Mouse (Mus musculus) embryonic facial prominence, embryonic 14.5 days (tissue): ENCODE results near the gene Lsm11. TPM values are rescaled to one million over a fixed set of nuclear protein-coding genes. Genes with fewer than 3 reads are reported as not detected.
A peak's percentile ranks its signal among the peaks of the same experiment; 100 is the strongest.

Experiments
- ATAC-seq: fragments of 200-750 bp; cut with Nextera tagmentation; 2 replicates; pipeline ENCODE4 v1.8.0; 2017; ENCODE audit warnings: low read depth, moderate number of reproducible peaks, moderate TSS enrichment
- DNase-seq: peaks from one replicate; pipeline ENCODE4 v3.0.0-alpha.2; 2015; ENCODE audit warnings: low spot score
- H3K27ac ChIP-seq: fragments of 300-500 bp; sonication (generic); replicated peaks from 2 replicates; pipeline ENCODE4 v1.5.1; 2014; ENCODE audit warnings: low read depth, mild to moderate bottlenecking, low read length, moderate library complexity
- H3K27me3 ChIP-seq: fragments of 300-500 bp; sonication (generic); replicated peaks from 2 replicates; pipeline ENCODE4 v1.6.1; 2014; ENCODE audit warnings: low read length; ENCODE audit not compliant: control insufficient read depth, insufficient read depth
- H3K36me3 ChIP-seq: fragments of 300-500 bp; sonication (generic); 2 replicates; pipeline ENCODE4 v1.6.1; 2014; ENCODE audit warnings: low read length, mixed read lengths; ENCODE audit not compliant: control insufficient read depth, insufficient read depth
- H3K4me1 ChIP-seq: fragments of 300-500 bp; sonication (generic); 2 replicates; pipeline ENCODE4 v1.6.1; 2014; ENCODE audit warnings: antibody characterized with exemption, low read length; ENCODE audit not compliant: control insufficient read depth, insufficient read depth
- H3K4me2 ChIP-seq: fragments of 300-500 bp; sonication (generic); 2 replicates; pipeline ENCODE4 v1.6.1; 2014; ENCODE audit warnings: low read depth, mild to moderate bottlenecking, low read length, moderate library complexity, mixed read lengths
- H3K4me3 ChIP-seq: fragments of 300-500 bp; sonication (generic); 2 replicates; pipeline ENCODE4 v1.5.1; 2014; ENCODE audit warnings: low read depth, mild to moderate bottlenecking, low read length
- H3K9ac ChIP-seq: fragments of 300-500 bp; sonication (generic); 2 replicates; pipeline ENCODE4 v1.6.1; 2014; ENCODE audit warnings: low read depth, mild to moderate bottlenecking, low read length, moderate library complexity, mixed read lengths
- H3K9me3 ChIP-seq: fragments of 300-500 bp; sonication (generic); 2 replicates; pipeline ENCODE4 v1.6.1; 2016; ENCODE audit warnings: low read length; ENCODE audit not compliant: control insufficient read depth
- WGBS: fragments of 180-500 bp; shearing (Covaris S2); extraction: QIAGEN DNeasy Blood & Tissue Kit; methylation state at CpG from one replicate; pipeline ENCODE4 v1.1.7; 2014; 5-methylcytosine and 5-hydroxymethylcytosine counted together
- polyA plus RNA-seq: library from polyadenylated mRNA; unstranded; fragments of >200 nt; fragmentation: Nextera tagmentation; extraction: Ambion mirVana; gene quantifications from 2 replicates; pipeline ENCODE4 v1.2.1, GENCODE M21; 2014

The Lsm11 gene
- polyA plus RNA-seq, 1 experiment from 2014 or later, result 8.3 TPM

DNA sequence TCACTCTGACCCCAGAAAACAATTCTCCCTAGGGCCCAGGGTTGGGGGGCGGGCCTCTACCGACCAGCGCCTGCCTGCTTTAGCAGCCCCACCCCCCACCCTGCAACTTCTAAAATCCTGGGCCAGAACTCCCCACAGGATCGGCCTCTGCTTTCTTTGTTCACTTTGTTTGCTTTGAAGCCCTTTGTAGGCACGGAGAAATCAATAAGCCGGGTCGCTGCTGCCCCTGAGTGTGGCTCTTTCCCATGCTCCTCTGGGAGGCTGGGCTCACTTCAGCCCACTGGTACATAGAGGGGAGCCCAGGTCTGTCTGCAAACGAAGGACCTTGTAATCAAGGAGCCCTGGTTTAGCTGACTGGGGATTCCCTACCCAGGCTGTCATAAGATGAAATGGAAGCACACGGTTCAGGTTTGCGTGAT is 23.2 kb downstream of the Lsm11 start:
- H3K4me1 ChIP-seq, result 0 out of 2 replicates have a peak, but pooled peaks cover 4% of the 10 kb centered on the region
- H3K9me3 ChIP-seq, result no peaks in the 10 kb centered on the region
- peak overlapping the region; percentile 30 for H3K9ac ChIP-seq
- H3K4me3 ChIP-seq, result no peak overlapping the region
- H3K36me3 ChIP-seq, result no peaks in the 10 kb centered on the region
- 0 out of 2 replicates have a peak overlapping the region, but pooled peaks have one; percentile 23 for H3K4me2 ChIP-seq
- no peaks in the 10 kb centered on the region for H3K27me3 ChIP-seq
- WGBS, result 13% methylated on average over 10 of the region's 10 CpGs
- ATAC-seq, result no peak
- no peak overlapping the region for H3K27ac ChIP-seq
- DNase-seq, result no peak

DNA sequence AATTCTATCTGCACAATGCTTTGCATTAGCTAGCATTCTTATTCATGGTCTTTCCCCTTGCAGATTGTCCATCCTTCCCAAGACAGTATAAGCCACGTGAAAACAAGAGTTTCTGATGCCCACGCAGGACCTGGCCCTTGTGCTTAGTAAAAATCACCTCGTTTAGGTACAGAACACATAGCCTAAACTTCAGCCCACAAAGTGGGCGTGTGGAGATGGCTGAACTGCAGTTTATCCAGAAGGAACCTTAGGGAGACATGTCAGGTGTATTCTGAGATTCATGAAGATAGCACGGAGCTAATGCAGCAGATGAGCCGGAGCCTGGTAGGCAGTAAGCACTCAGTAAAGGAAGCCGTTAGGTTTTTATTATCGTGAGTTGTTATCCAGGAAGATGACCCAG is 23.7 kb downstream of the Lsm11 start:
- DNase-seq, result no peak
- Histone ChIP-seq H3K36me3 (no peaks in the 10 kb centered on the region), H3K4me1 (0 out of 2 replicates have a peak, but pooled peaks cover 4% of the 10 kb centered on the region), H3K9ac (peak overlapping the region; percentile 30; the same call in 1 of the 2 replicates), H3K27ac (no peak overlapping the region), H3K27me3 (no peaks in the 10 kb centered on the region), H3K4me3 (no peak overlapping the region), H3K9me3 (no peaks in the 10 kb centered on the region), H3K4me2 (0 out of 2 replicates have a peak overlapping the region, but pooled peaks have one; percentile 23)
- ATAC-seq, result no peak
- WGBS, result 58% methylated on average over 8 of the region's 8 CpGs

DNA sequence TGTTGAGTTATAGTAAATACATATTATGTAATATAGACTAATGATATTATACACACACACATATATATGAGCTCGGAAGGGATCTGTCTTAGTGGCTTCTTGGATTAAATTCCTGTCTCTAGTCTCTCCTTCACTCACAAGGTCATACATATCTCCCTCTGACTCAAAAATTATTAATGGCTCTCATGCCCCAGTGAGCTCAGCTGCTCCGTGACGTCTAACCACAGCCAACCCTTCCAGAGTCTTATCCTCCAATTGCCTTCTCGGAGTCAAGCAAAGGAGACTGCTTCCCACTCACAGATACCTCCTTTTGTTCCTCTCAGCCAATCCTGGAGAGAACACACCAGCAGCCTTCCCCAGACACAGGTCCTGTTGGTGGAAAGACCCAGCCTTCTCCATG is 25.9 kb downstream of the Lsm11 start:
- WGBS, result 81% methylated on average over 4 of the region's 4 CpGs
- DNase-seq, result no peak
- Histone ChIP-seq H3K9ac (no peak overlapping the region), H3K4me2 (no peak overlapping the region), H3K27me3 (no peaks in the 10 kb centered on the region), H3K27ac (no peak overlapping the region), H3K4me3 (no peak overlapping the region), H3K4me1 (0 out of 2 replicates have a peak, but pooled peaks cover 4% of the 10 kb centered on the region), H3K9me3 (no peaks in the 10 kb centered on the region), H3K36me3 (no peaks in the 10 kb centered on the region)
- ATAC-seq, result 0 out of 2 replicates have a peak, but pooled peaks have one; percentile 24

DNA sequence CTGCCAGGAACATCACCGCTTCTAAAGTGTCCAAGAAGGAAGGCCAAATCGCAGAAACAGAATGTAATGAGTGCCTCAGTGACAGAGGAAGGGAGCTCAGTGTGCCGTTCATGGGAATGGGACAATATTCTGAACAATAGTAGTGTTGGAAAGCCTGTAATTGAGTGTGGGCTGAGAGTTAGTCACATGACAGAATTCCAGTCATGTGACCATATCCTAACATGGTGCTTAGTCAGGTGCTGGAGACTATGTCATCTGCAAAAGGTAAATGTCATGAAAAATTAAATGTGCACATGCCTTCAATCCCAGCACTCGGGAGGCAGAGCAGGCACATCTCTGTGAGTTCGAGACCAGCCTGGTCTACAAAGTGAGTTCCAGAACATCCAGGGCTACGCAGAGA is 26.7 kb downstream of the Lsm11 start:
- Histone ChIP-seq H3K9me3 (no peaks in the 10 kb centered on the region), H3K4me3 (no peak overlapping the region), H3K4me2 (no peak overlapping the region), H3K27me3 (no peaks in the 10 kb centered on the region), H3K4me1 (0 out of 2 replicates have a peak, but pooled peaks cover 4% of the 10 kb centered on the region), H3K9ac (no peak overlapping the region), H3K36me3 (no peaks in the 10 kb centered on the region), H3K27ac (no peak overlapping the region)
- no peak for ATAC-seq
- 91% methylated on average over 6 of the region's 6 CpGs for WGBS
- DNase-seq, result no peak

DNA sequence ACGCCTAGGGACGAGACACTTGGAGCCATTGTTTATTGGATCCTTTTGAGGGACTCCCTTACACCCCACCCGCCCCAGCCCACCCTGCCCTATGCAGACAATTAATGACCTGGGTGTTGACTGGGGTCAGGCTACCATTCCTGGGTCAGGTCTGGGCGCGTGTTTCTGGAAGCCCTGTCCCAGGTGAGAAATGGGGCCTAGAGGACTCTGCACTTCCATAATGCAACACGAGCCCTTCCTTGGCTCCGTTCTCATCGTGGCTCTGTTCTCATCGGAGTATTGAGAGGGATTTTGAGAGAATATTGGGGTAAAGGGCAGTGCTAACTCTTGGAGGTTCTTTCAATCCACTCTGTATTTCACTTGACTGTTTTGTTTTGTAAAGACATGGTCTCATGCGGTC is 28.5 kb downstream of the Lsm11 start:
- H3K36me3 ChIP-seq, result peaks cover 13% of the 10 kb centered on the region
- no peak overlapping the region for H3K9ac ChIP-seq
- H3K27ac ChIP-seq, result no peak overlapping the region
- DNase-seq, result no peak
- H3K4me3 ChIP-seq, result no peak overlapping the region
- H3K4me2 ChIP-seq, result no peak overlapping the region
- WGBS, result 85% methylated on average over 10 of the region's 10 CpGs
- ATAC-seq, result no peak
- H3K4me1 ChIP-seq, result no peaks in the 10 kb centered on the region
- no peaks in the 10 kb centered on the region for H3K9me3 ChIP-seq
- H3K27me3 ChIP-seq, result no peaks in the 10 kb centered on the region

DNA sequence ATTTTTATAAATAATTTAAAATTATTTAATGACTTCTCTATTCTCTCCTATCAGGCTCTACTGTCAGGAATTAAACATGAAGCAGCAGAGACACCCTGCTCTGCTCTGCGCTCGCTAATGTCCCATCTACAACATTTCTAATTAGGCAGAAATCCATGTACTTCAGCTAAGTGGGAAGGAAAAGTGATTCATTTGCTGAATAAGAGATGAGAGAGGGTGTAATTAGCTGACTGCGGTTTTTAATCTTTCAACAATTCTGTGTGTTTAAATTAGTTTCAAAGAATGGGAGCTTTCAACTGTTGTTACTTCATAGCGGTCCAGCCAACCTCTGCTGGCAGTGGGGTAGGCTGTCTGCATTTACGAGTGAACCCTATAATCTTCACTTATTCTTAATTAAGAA is 34.0 kb downstream of the Lsm11 start:
- DNase-seq (no peak), ATAC-seq (no peak)
- H3K27me3 ChIP-seq, result no peaks in the 10 kb centered on the region
- no peak overlapping the region for H3K4me3 ChIP-seq
- peaks cover 62% of the 10 kb centered on the region for H3K36me3 ChIP-seq
- H3K9ac ChIP-seq, result no peak overlapping the region
- H3K4me2 ChIP-seq, result no peak overlapping the region
- no peaks in the 10 kb centered on the region for H3K9me3 ChIP-seq
- 92% methylated on average over 5 of the region's 5 CpGs for WGBS
- H3K27ac ChIP-seq, result no peak overlapping the region
- H3K4me1 ChIP-seq, result no peaks in the 10 kb centered on the region

DNA sequence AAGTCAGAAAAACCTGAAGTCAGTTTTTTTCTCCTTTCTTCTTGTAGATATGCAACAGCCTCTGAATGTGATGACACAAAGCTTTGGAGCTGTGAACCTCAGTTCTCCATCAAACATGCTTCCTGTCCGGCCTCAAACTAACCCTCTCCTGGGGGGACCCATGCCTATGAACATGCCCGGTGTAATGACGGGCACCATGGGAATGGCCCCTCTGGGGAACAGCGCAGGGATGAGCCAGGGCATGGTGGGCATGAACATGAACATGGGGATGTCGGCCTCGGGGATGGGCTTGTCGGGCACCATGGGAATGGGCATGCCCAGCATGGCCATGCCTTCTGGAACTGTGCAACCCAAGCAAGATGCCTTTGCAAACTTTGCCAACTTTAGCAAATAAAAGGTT is 35.8 kb downstream of the Lsm11 start:
- no peak overlapping the region for H3K4me2 ChIP-seq
- WGBS, result 97% methylated on average over 7 of the region's 7 CpGs
- no peak for ATAC-seq
- no peaks in the 10 kb centered on the region for H3K4me1 ChIP-seq
- H3K4me3 ChIP-seq, result no peak overlapping the region
- no peak for DNase-seq
- no peaks in the 10 kb centered on the region for H3K27me3 ChIP-seq
- H3K9me3 ChIP-seq, result no peaks in the 10 kb centered on the region
- no peak overlapping the region for H3K9ac ChIP-seq
- H3K36me3 ChIP-seq, result peaks cover 69% of the 10 kb centered on the region
- H3K27ac ChIP-seq, result no peak overlapping the region

DNA sequence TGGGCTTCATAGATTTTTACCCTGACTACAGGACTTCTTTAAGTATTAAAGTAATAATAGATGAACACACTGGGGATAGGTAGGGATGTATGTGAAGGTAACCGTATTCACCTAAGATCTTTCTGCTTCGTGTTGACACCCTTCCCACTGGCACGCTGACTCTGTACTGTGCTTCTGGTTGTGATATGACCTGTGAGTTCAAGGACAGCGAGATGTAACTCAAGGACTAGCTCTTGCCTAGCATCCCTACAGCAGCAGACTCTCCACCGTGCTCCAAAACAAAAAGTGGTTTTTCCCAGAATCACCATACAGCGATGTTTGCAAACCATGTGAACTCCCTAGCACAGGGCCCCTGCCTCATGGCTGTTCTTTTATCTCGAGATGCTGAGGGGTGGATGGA is 36.7 kb downstream of the Lsm11 start:
- Histone ChIP-seq H3K36me3 (peaks cover 77% of the 10 kb centered on the region), H3K27ac (no peak overlapping the region), H3K27me3 (no peaks in the 10 kb centered on the region), H3K9me3 (no peaks in the 10 kb centered on the region), H3K4me1 (no peaks in the 10 kb centered on the region), H3K4me2 (no peak overlapping the region), H3K4me3 (no peak overlapping the region), H3K9ac (no peak overlapping the region)
- WGBS, result 94% methylated on average over 7 of the region's 7 CpGs
- ATAC-seq (no peak), DNase-seq (no peak)

DNA sequence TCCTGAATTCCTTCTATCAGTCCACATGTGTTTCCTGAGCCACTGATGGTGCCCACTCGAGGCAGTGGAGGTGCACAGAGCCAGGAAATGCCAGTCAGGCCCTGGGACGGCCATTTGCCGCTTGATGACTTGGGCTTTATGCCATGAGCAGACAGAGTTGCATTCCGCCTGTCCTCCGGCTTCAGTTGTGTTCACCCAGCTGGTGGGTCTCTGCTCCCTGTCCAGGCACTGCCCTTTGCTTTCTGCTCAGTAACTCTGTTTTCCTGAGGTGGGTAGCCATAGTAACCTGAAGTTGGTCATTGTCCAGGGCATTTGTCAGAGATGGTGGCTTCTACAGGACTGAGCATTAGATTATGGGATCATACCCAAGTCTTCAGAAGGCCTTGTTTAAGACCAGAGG is 37.4 kb downstream of the Lsm11 start:
- H3K36me3 ChIP-seq, result peaks cover 83% of the 10 kb centered on the region
- no peak overlapping the region for H3K4me2 ChIP-seq
- ATAC-seq (no peak), DNase-seq (no peak)
- 83% methylated on average over 5 of the region's 5 CpGs for WGBS
- no peak overlapping the region for H3K4me3 ChIP-seq
- no peak overlapping the region for H3K27ac ChIP-seq
- no peak overlapping the region for H3K9ac ChIP-seq
- H3K27me3 ChIP-seq, result no peaks in the 10 kb centered on the region
- H3K4me1 ChIP-seq, result no peaks in the 10 kb centered on the region
- H3K9me3 ChIP-seq, result no peaks in the 10 kb centered on the region
